Mouse (Mus musculus): ENCODE data around the gene Zc3hav1.

GRCm38 (mm10) chr6:38326596-38326995 lies 27.8 kb downstream of the Zc3hav1 start:
- TF ChIP-seq ZNF384 (IDR thresholded peaks at IDR 0.05; ENCODE audit: low read depth, low read length) = no peak
- no peak for TF ChIP-seq HCFC1 (IDR thresholded peaks at IDR 0.05; ENCODE audit: borderline replicate concordance, insufficient read depth, low read length)
